Mouse (Mus musculus) intestine, embryonic 15.5 days (tissue): ENCODE data around the gene Snx8. TPM values are rescaled to one million over a fixed set of nuclear protein-coding genes. Genes with fewer than 3 reads are reported as not detected.

Experiments used
- polyA plus RNA-seq: library from polyadenylated mRNA; unstranded; fragments of >200 nt; fragmentation: Nextera tagmentation; extraction: Ambion mirVana; gene quantifications from 2 replicates; pipeline ENCODE4 v1.2.1, GENCODE M21; 2015

Snx8 gene
- polyA plus RNA-seq, 1 experiment from 2014 or later: 23.0 TPM

Other genes with a start within 250 kb of the Snx8 start
- 34.7 and 38.0 TPM in 2 replicates for gene Mad1l1, start 67.7 kb downstream of the Snx8 start, polyA plus RNA-seq
- 48.5 and 52.5 TPM in 2 replicates for gene Nudt1, start 67.6 kb downstream of the Snx8 start, polyA plus RNA-seq
- 19.0 and 19.7 TPM in 2 replicates for gene Mrm2, start 57.4 kb downstream of the Snx8 start, polyA plus RNA-seq
- gene Eif3b, start 30.1 kb upstream of the Snx8 start, polyA plus RNA-seq: 127 and 142 TPM in 2 replicates
- not detected in 2 replicates for gene Gm4869, start 56.4 kb upstream of the Snx8 start, polyA plus RNA-seq
- 19.8 and 21.3 TPM in 2 replicates for gene Chst12, start 116.3 kb upstream of the Snx8 start, polyA plus RNA-seq
- gene Grifin, start 175.8 kb upstream of the Snx8 start, polyA plus RNA-seq: 0.49 and 0.58 TPM in 2 replicates
- gene Lfng, start 218.1 kb upstream of the Snx8 start, polyA plus RNA-seq: 14.8 and 16.0 TPM in 2 replicates